Comparison of ENCODE assay signal across 15 mouse cellular contexts in the genomic region with DNA sequence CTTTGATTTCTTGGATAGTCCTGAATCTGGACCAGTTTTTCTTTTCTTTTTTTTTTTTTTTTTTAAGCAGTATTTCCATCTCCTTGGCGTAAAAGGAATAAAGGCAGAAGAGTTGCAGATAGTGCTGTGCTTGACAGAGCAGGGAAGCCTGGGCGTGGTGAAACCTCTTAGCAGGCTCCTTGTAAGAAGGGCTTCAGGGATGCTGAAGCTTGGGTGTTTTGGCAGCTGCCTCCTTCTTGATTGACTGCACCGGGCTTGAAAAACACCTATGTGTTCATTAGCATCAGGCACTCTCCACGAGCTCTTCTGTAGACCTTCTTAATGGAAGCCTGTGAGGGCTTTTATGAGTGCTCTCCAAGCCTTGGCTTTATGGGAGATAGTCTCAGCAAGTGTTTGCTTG.
"Had no signal": no experiment of that assay in that cellular context is flagged by ENCODE, and none has a peak within 500 bp of the region (broad histone marks: within the 10 kb centered on the region; RNA-seq: fewer than 3 reads in every experiment).

No protein-coding gene starts in this region.

- H3K27me3 ChIP-seq: limb, embryonic 15.5 days; liver, embryonic 12.5 days; stomach, embryonic 15.5 days had no signal

- H3K9ac ChIP-seq: limb, embryonic 15.5 days; liver, embryonic 12.5 days; lung, embryonic 14.5 days; stomach, embryonic 15.5 days had no signal

- DNase-seq: kidney, adult 11 months; kidney, adult 9 months; kidney, postnatal 36 days; lung, embryonic 14.5 days; lung, postnatal 10 days; lung, postnatal 4 days; right cerebral cortex, postnatal 14 days; thymus, adult 2 months; thymus, postnatal 36 days had no signal

- H3K36me3 ChIP-seq: limb, embryonic 15.5 days; liver, embryonic 12.5 days; midbrain, embryonic 10.5 days; stomach, embryonic 15.5 days had no signal

- H3K27ac ChIP-seq: kidney, postnatal 0 days; limb, embryonic 15.5 days; liver, embryonic 12.5 days; midbrain, embryonic 10.5 days; stomach, embryonic 15.5 days had no signal

- H3K9me3 ChIP-seq: limb, embryonic 15.5 days; liver, embryonic 12.5 days; midbrain, embryonic 10.5 days; stomach, embryonic 15.5 days had no signal

- H3K4me3 ChIP-seq: limb, embryonic 15.5 days; liver, embryonic 12.5 days; midbrain, embryonic 10.5 days; myocyte; stomach, embryonic 15.5 days had no signal

- H3K4me1 ChIP-seq: limb, embryonic 15.5 days; liver, embryonic 12.5 days; midbrain, embryonic 10.5 days; stomach, embryonic 15.5 days had no signal

- ATAC-seq: liver, embryonic 12.5 days had no signal

- H3K4me2 ChIP-seq: limb, embryonic 15.5 days; liver, embryonic 12.5 days; lung, embryonic 14.5 days; stomach, embryonic 15.5 days had no signal
